Mouse (Mus musculus) C2C12 (cell line): ENCODE measurements around the gene Tmem33. TPM values are rescaled to one million over a fixed set of nuclear protein-coding genes. Genes with fewer than 3 reads are reported as not detected.

ENCODE experiments used
- H3K27me3 ChIP-seq: one replicate; pipeline ENCODE4 v1.6.1; 2011; ENCODE audit not compliant: control insufficient read depth, insufficient read depth, insufficient read length
- H3K36me3 ChIP-seq: one replicate; pipeline ENCODE4 v1.6.1; 2011; ENCODE audit not compliant: control insufficient read depth, insufficient read depth
- H3K4me3 ChIP-seq: one replicate; pipeline ENCODE4 v1.5.1; 2011; ENCODE audit warnings: mild to moderate bottlenecking, control low read depth; ENCODE audit not compliant: poor library complexity, insufficient read depth, severe bottlenecking
- H3K79me2 ChIP-seq: one replicate; pipeline ENCODE4 v1.6.1; 2011; ENCODE audit not compliant: control insufficient read depth, insufficient read depth
- H3K79me3 ChIP-seq: one replicate; pipeline ENCODE4 v1.6.1; 2011; ENCODE audit warnings: low read depth, control low read depth
- H3ac ChIP-seq: one replicate; pipeline ENCODE3; 2011; ENCODE audit warnings: low read depth; ENCODE audit not compliant: control insufficient read depth, insufficient read length
- CEBPB ChIP-seq: IDR thresholded peaks from one replicate; pipeline ENCODE4 v1.6.1; 2011; ENCODE audit warnings: low read depth, mild to moderate bottlenecking, control low read depth, moderate library complexity
- CTCF ChIP-seq: IDR thresholded peaks from one replicate; pipeline ENCODE4 v1.5.1; 2011; ENCODE audit not compliant: control insufficient read depth, insufficient read depth, insufficient read length
- FOSL1 ChIP-seq: IDR thresholded peaks from one replicate; pipeline ENCODE4 v1.8.0; 2011; ENCODE audit warnings: mild to moderate bottlenecking, low read length; ENCODE audit not compliant: poor library complexity, insufficient read depth, severe bottlenecking
- MAX ChIP-seq: IDR thresholded peaks from one replicate; pipeline ENCODE4 v1.6.1; 2011; ENCODE audit warnings: mild to moderate bottlenecking, control low read depth
- MYOD1 ChIP-seq: IDR thresholded peaks from one replicate; pipeline ENCODE4 v1.6.1; 2011; ENCODE audit warnings: low read depth; ENCODE audit not compliant: control insufficient read depth, insufficient read length
- MYOG ChIP-seq: IDR thresholded peaks from one replicate; pipeline ENCODE4 v1.6.1; 2011; ENCODE audit not compliant: control insufficient read depth, insufficient read length; ENCODE audit errors: extremely low read depth
- USF1 ChIP-seq: IDR thresholded peaks from one replicate; pipeline ENCODE4 v1.6.1; 2011; ENCODE audit warnings: low read depth, mild to moderate bottlenecking, control low read depth, moderate library complexity
- polyA plus RNA-seq: library from polyadenylated mRNA; unstranded; fragments of >200 nt; fragmentation: generic; extraction: Trizol; gene quantifications from one replicate; pipeline ENCODE4 v1.2.1, GENCODE M21; 2012; ENCODE audit warnings: missing spikeins

The Tmem33 gene
- polyA plus RNA-seq, 1 experiment: 56.7 TPM

DNA sequence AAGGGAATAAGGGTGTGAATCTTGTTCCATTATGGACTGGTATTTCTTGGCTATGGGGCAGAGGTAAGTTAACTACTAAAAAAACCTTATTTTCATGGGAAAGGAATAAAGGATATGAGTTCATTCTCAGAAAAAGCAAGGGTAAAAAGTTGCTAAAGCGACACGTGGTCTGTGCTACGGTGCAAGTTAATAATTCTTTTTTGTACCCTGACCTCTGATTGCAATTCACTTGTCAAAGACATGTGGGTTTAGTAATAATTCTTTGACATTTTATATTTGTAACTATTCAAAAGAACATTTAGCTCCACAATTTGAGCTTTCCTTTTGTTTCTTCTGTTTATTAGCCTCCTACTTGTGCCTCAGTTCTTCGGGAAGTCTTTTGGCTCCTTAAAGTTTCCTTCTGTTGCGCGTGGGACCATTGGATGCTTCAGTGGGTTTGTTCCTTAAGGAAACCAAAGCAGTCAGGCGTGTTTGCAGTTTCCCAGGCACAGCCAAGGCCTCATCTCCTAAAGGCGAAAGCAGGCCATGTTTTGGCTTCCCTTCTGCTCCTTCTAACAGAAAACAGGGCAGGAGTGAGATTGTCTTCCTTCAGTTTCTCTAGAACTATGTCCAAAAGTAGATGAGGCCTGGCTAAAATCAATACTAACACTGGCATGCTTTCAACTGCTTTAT is 40.7 kb downstream of the Tmem33 start:
- no peaks in the 10 kb centered on the region for H3K79me2 ChIP-seq
- H3K79me3 ChIP-seq: no peaks in the 10 kb centered on the region
- H3K4me3 ChIP-seq: no peak overlapping the region
- no peak for TF ChIP-seq MYOG
- no peak for TF ChIP-seq CEBPB
- no peak for TF ChIP-seq CTCF
- TF ChIP-seq MAX: no peak
- TF ChIP-seq FOSL1: no peak
- TF ChIP-seq MYOD1: no peak
- no peak for TF ChIP-seq USF1
- H3ac ChIP-seq: no peak overlapping the region
- no peaks in the 10 kb centered on the region for H3K27me3 ChIP-seq
- no peaks in the 10 kb centered on the region for H3K36me3 ChIP-seq

- H3K4me3 ChIP-seq: no peak overlapping the region
- H3K79me2 ChIP-seq: no peaks in the 10 kb centered on the region
- no peaks in the 10 kb centered on the region for H3K79me3 ChIP-seq
- no peaks in the 10 kb centered on the region for H3K36me3 ChIP-seq
- TF ChIP-seq MYOD1: no peak
- TF ChIP-seq MYOG: no peak
- TF ChIP-seq USF1: no peak
- no peak for TF ChIP-seq MAX
- no peak for TF ChIP-seq CTCF
- TF ChIP-seq CEBPB: no peak
- no peak for TF ChIP-seq FOSL1
- no peaks in the 10 kb centered on the region for H3K27me3 ChIP-seq
- no peak overlapping the region for H3ac ChIP-seq
Observed at GRCm38 (mm10) chr5:67301722-67302331, 41.5 kb downstream of the Tmem33 start.

GRCm38 (mm10) chr5:67303816-67304215 is 43.5 kb downstream of the Tmem33 start:
- Histone ChIP-seq H3K36me3 (no peaks in the 10 kb centered on the region), H3K79me3 (peaks cover 17% of the 10 kb centered on the region), H3K4me3 (no peak overlapping the region), H3K27me3 (no peaks in the 10 kb centered on the region), H3K79me2 (peaks cover 20% of the 10 kb centered on the region), H3ac (no peak overlapping the region)
- TF ChIP-seq FOSL1: no peak
- no peak for TF ChIP-seq CTCF
- TF ChIP-seq MAX: no peak

- Histone ChIP-seq H3K36me3 (peaks cover 9% of the 10 kb centered on the region), H3ac (peak within 1 kb of the TSS; percentile 93), H3K4me3 (peak within 1 kb of the TSS; percentile 79), H3K27me3 (no peaks in the 10 kb centered on the region), H3K79me2 (peaks cover 51% of the 10 kb centered on the region), H3K79me3 (peaks cover 31% of the 10 kb centered on the region)
- TF ChIP-seq MYOG (no peak), FOSL1 (no peak), MAX (no peak), USF1 (no peak), MYOD1 (no peak), CTCF (no peak), CEBPB (no peak)
Observed at GRCm38 (mm10) chr5:67306698-67307521, 46.5 kb downstream of the Tmem33 start, which contains the start of gene Slc30a9. Slc30a9 (plus strand) TSS chr5:67306955.

- Histone ChIP-seq H3K27me3 (no peaks in the 10 kb centered on the region), H3K4me3 (peak overlapping the region; percentile 79), H3ac (peak overlapping the region; percentile 93), H3K79me3 (peaks cover 31% of the 10 kb centered on the region), H3K36me3 (peaks cover 9% of the 10 kb centered on the region), H3K79me2 (peaks cover 59% of the 10 kb centered on the region)
- TF ChIP-seq MYOD1: no peak
- no peak for TF ChIP-seq CEBPB
- TF ChIP-seq CTCF: no peak
- no peak for TF ChIP-seq MYOG
- no peak for TF ChIP-seq MAX
- TF ChIP-seq FOSL1: no peak
Observed at GRCm38 (mm10) chr5:67307659-67308222, 47.4 kb downstream of the Tmem33 start.
